Mouse (Mus musculus): ENCODE data around the gene Gm28048.

The Gm28048 gene

GRCm38 (mm10) chr11:22981984-22982757 lies at the start of gene Gm28048, which contains the start of gene Commd1:
Gm28048 (minus strand) TSS chr11:22982090.
Commd1 (minus strand) TSS chr11:22982382.
- DNase-seq (ENCODE audit: low read depth in 2 of 2, low spot score in 2 of 2), result peak; percentile 93 to 96

- no peak for DNase-seq (ENCODE audit: low read depth in 2 of 2, low spot score in 2 of 2)
Measured at GRCm38 (mm10) chr11:23029399-23029798, 47.5 kb upstream of the Gm28048 start.

GRCm38 (mm10) chr11:23028957-23029356 lies 47.1 kb upstream of the Gm28048 start:
- DNase-seq (ENCODE audit: low read depth in 2 of 2, low spot score in 2 of 2), result no peak

- no peak for DNase-seq (ENCODE audit: low read depth in 2 of 2, low spot score in 2 of 2)
Measured at GRCm38 (mm10) chr11:23024169-23024568, 42.3 kb upstream of the Gm28048 start.

GRCm38 (mm10) chr11:23023155-23023554 lies 41.3 kb upstream of the Gm28048 start:
- no peak for DNase-seq (ENCODE audit: low read depth in 2 of 2, low spot score in 2 of 2)

GRCm38 (mm10) chr11:23020841-23021240 lies 39.0 kb upstream of the Gm28048 start:
- DNase-seq (ENCODE audit: low read depth in 2 of 2, low spot score in 2 of 2), result no peak

GRCm38 (mm10) chr11:23020116-23020770 lies 38.4 kb upstream of the Gm28048 start:
- DNase-seq (ENCODE audit: low read depth in 2 of 2, low spot score in 2 of 2), result no peak

GRCm38 (mm10) chr11:23017943-23018342 lies 36.1 kb upstream of the Gm28048 start:
- DNase-seq (ENCODE audit: low read depth in 2 of 2, low spot score in 2 of 2), result no peak

- no peak for DNase-seq (ENCODE audit: low read depth in 2 of 2, low spot score in 2 of 2)
Measured at GRCm38 (mm10) chr11:23014996-23015395, 33.1 kb upstream of the Gm28048 start.

GRCm38 (mm10) chr11:23013580-23014294 lies 31.8 kb upstream of the Gm28048 start:
- DNase-seq (ENCODE audit: low read depth in 2 of 2, low spot score in 2 of 2), result no peak

- DNase-seq (ENCODE audit: low read depth in 2 of 2, low spot score in 2 of 2), result no peak
Measured at GRCm38 (mm10) chr11:23013096-23013495, 31.2 kb upstream of the Gm28048 start.

- no peak for DNase-seq (ENCODE audit: low read depth in 2 of 2, low spot score in 2 of 2)
Measured at GRCm38 (mm10) chr11:23008824-23009200, 26.9 kb upstream of the Gm28048 start.

- peak; percentile 55 to 62 for DNase-seq (ENCODE audit: low read depth in 2 of 2, low spot score in 2 of 2)
Measured at GRCm38 (mm10) chr11:23008181-23008823, 26.4 kb upstream of the Gm28048 start.

- peak; percentile 61 to 74 for DNase-seq (ENCODE audit: low read depth in 2 of 2, low spot score in 2 of 2)
Measured at GRCm38 (mm10) chr11:23007481-23008180, 25.7 kb upstream of the Gm28048 start, which contains the start of gene Fam161a. Fam161a (plus strand) TSS chr11:23007531.

GRCm38 (mm10) chr11:23007166-23007480 lies 25.2 kb upstream of the Gm28048 start:
- no peak for DNase-seq (ENCODE audit: low read depth in 2 of 2, low spot score in 2 of 2)

- DNase-seq (ENCODE audit: low read depth in 2 of 2, low spot score in 2 of 2), result no peak
Measured at GRCm38 (mm10) chr11:23005276-23005675, 23.4 kb upstream of the Gm28048 start.

GRCm38 (mm10) chr11:22998308-22998707 lies 16.4 kb upstream of the Gm28048 start:
- DNase-seq (ENCODE audit: low read depth in 2 of 2, low spot score in 2 of 2), result no peak

GRCm38 (mm10) chr11:22995461-22995860 lies 13.6 kb upstream of the Gm28048 start:
- DNase-seq (ENCODE audit: low read depth in 2 of 2, low spot score in 2 of 2), result no peak

- no peak for DNase-seq (ENCODE audit: low read depth in 2 of 2, low spot score in 2 of 2)
Measured at GRCm38 (mm10) chr11:22994271-22994670, 12.4 kb upstream of the Gm28048 start.

- no peak for DNase-seq (ENCODE audit: low read depth in 2 of 2, low spot score in 2 of 2)
Measured at GRCm38 (mm10) chr11:22991218-22991835, 9.4 kb upstream of the Gm28048 start.

All from CD8-positive naive resting alpha-beta T cell, adult 2 months (primary cell).